Mouse (Mus musculus) cortical plate, adult 2 months (tissue): Measurements from ENCODE around the gene Ppp1r9b.

ENCODE experiments used
- CTCF ChIP-seq: fragments of 200-500 bp; IDR thresholded peaks from 2 replicates; pipeline ENCODE4 v1.5.1; 2011; ENCODE audit warnings: mild to moderate bottlenecking, control low read depth, low read length; ENCODE audit not compliant: insufficient read depth; ENCODE audit errors: extremely low read depth
- POLR2A ChIP-seq: fragments of 200-500 bp; IDR thresholded peaks from 2 replicates; pipeline ENCODE4 v1.6.1; 2011; ENCODE audit warnings: mild to moderate bottlenecking, low read length, control low read depth; ENCODE audit not compliant: insufficient read depth; ENCODE audit errors: extremely low read depth

GRCm38 (mm10) chr11:95039766-95040165, 48.9 kb downstream of the Ppp1r9b start:
- TF ChIP-seq CTCF: no peak
- no peak for TF ChIP-seq POLR2A
